Mouse (Mus musculus): ENCODE data around the gene Slc2a9. TPM values are rescaled to one million over a fixed set of nuclear protein-coding genes. Genes with fewer than 3 reads are reported as not detected.

Slc2a9 gene
- polyA plus RNA-seq (2021), result 2.7 TPM

GRCm38 (mm10) chr5:38502992-38503391 is at the start of gene Slc2a9:
TSS of gene Slc2a9 (minus strand) at chr5:38503143.
- CTCF ChIA-PET, result no interaction called here
- no peaks in the 10 kb centered on the region for H3K27me3 ChIP-seq
- no peak for TF ChIP-seq CTCF (IDR thresholded peaks at IDR 0.05)
- in situ Hi-C loops (cut with MboI; ENCODE audit: low pct_unique_long_range_greater_than_20kb), result no loop called here
- ATAC-seq, result no peak
- DNase-seq (ENCODE audit: low read depth, low spot score), result no peak
- POLR2A ChIA-PET, result interaction anchor here (2.1 kb wide), 1 partner anchor 10 kb away, joined by 5 read pairs; no protein-coding TSS in a partner anchor

- POLR2A ChIA-PET, result no interaction called here
- no peaks in the 10 kb centered on the region for H3K27me3 ChIP-seq
- DNase-seq (ENCODE audit: low read depth, low spot score) (no peak), ATAC-seq (no peak)
- no peak for TF ChIP-seq CTCF (IDR thresholded peaks at IDR 0.05)
- in situ Hi-C loops (cut with MboI; ENCODE audit: low pct_unique_long_range_greater_than_20kb), result no loop called here
- CTCF ChIA-PET, result interaction anchor here (1.3 kb wide), 1 partner anchor 18 kb away, joined by 3 read pairs; no protein-coding TSS in a partner anchor
These were observed 49.7 kb upstream of the Slc2a9 start for GRCm38 (mm10) chr5:38552615-38553014.

- peak; percentile 58 for DNase-seq (ENCODE audit: low read depth, low spot score)
- in situ Hi-C loops (cut with MboI; ENCODE audit: low pct_unique_long_range_greater_than_20kb), result no loop called here
These were observed 47.4 kb upstream of the Slc2a9 start for GRCm38 (mm10) chr5:38550221-38550768.

GRCm38 (mm10) chr5:38549461-38549909 is 46.5 kb upstream of the Slc2a9 start:
- no peaks in the 10 kb centered on the region for H3K27me3 ChIP-seq
- no peak for TF ChIP-seq CTCF (IDR thresholded peaks at IDR 0.05)
- ATAC-seq, result no peak
- ChIA-PET POLR2A (interaction anchor here (0.6 to 1.1 kb wide), 2 partner anchors 11 to 30 kb away, joined by 3 to 6 read pairs; no protein-coding TSS in a partner anchor), CTCF (interaction anchor here (0.9 to 1.7 kb wide), 2 partner anchors 9 to 11 kb away, joined by 4 to 6 read pairs; no protein-coding TSS in a partner anchor)
- DNase-seq (ENCODE audit: low read depth, low spot score), result no peak
- in situ Hi-C loops (cut with MboI; ENCODE audit: low pct_unique_long_range_greater_than_20kb), result loop anchor here (25.0 kb wide), 1 partner anchor 1212 kb away; the partner anchor contains the start of genes Evc and Evc2

More at GRCm38 (mm10) chr5:38550221-38550768, 47.4 kb upstream of the Slc2a9 start:
- CTCF ChIA-PET, result interaction anchor here (0.9 to 1.7 kb wide), 2 partner anchors 10 to 12 kb away, joined by 4 to 6 read pairs; no protein-coding TSS in a partner anchor
- no peak for TF ChIP-seq CTCF (IDR thresholded peaks at IDR 0.05)
- ATAC-seq, result peak; percentile 6
- POLR2A ChIA-PET, result interaction anchor here (0.6 to 1.1 kb wide), 2 partner anchors 10 to 31 kb away, joined by 3 to 6 read pairs; no protein-coding TSS in a partner anchor
- H3K27me3 ChIP-seq, result no peaks in the 10 kb centered on the region

GRCm38 (mm10) chr5:38547375-38547774 is 44.4 kb upstream of the Slc2a9 start:
- POLR2A ChIA-PET, result interaction anchor here (1.4 kb wide), 1 partner anchor 15 kb away, joined by 3 read pairs; the partner anchor contains the start of gene Wdr1

GRCm38 (mm10) chr5:38544423-38545415 is 41.8 kb upstream of the Slc2a9 start:
- in situ Hi-C loops (cut with MboI; ENCODE audit: low pct_unique_long_range_greater_than_20kb), result loop anchor here (25.0 kb wide), 1 partner anchor 1207 kb away; the partner anchor contains the start of genes Evc and Evc2
- DNase-seq (ENCODE audit: low read depth, low spot score) (peak; percentile 96), ATAC-seq (peak; percentile 92)
- H3K27me3 ChIP-seq, result no peaks in the 10 kb centered on the region
- ChIA-PET POLR2A (interaction anchor here (0.6 to 3.9 kb wide), 8 partner anchors 9 to 1093 kb away, joined by 3 to 20 read pairs (median 5); no protein-coding TSS in a partner anchor), CTCF (interaction anchor here (0.9 to 4.1 kb wide), 11 partner anchors 9 to 68 kb away, joined by 3 to 18 read pairs (median 4); partner anchors contain the start of gene Wdr1)
- TF ChIP-seq CTCF (IDR thresholded peaks at IDR 0.05), result no peak

More at GRCm38 (mm10) chr5:38547375-38547774, 44.4 kb upstream of the Slc2a9 start:
- no peak for TF ChIP-seq CTCF (IDR thresholded peaks at IDR 0.05)
- CTCF ChIA-PET, result interaction anchor here (1.0 to 1.3 kb wide), 3 partner anchors 11 to 18 kb away, joined by 3 read pairs; no protein-coding TSS in a partner anchor
- ATAC-seq, result no peak
- DNase-seq (ENCODE audit: low read depth, low spot score), result no peak
- in situ Hi-C loops (cut with MboI; ENCODE audit: low pct_unique_long_range_greater_than_20kb), result loop anchor here (25.0 kb wide), 1 partner anchor 1210 kb away; the partner anchor contains the start of genes Evc and Evc2
- no peaks in the 10 kb centered on the region for H3K27me3 ChIP-seq

GRCm38 (mm10) chr5:38543496-38544217 is 40.7 kb upstream of the Slc2a9 start:
- DNase-seq (ENCODE audit: low read depth, low spot score) (no peak), ATAC-seq (no peak)
- no peaks in the 10 kb centered on the region for H3K27me3 ChIP-seq
- TF ChIP-seq CTCF (IDR thresholded peaks at IDR 0.05), result no peak
- in situ Hi-C loops (cut with MboI; ENCODE audit: low pct_unique_long_range_greater_than_20kb), result loop anchor here (25.0 kb wide), 1 partner anchor 1206 kb away; the partner anchor contains the start of genes Evc and Evc2
- CTCF ChIA-PET, result interaction anchor here (1.0 to 4.1 kb wide), 8 partner anchors 10 to 67 kb away, joined by 3 to 18 read pairs (median 5); partner anchors contain the start of gene Wdr1
- POLR2A ChIA-PET, result interaction anchor here (0.6 to 3.9 kb wide), 6 partner anchors 10 to 1094 kb away, joined by 3 to 20 read pairs (median 4); no protein-coding TSS in a partner anchor

GRCm38 (mm10) chr5:38541728-38542127 is 38.8 kb upstream of the Slc2a9 start:
- CTCF ChIA-PET, result interaction anchor here (1.5 to 2.2 kb wide), 3 partner anchors 14 to 62 kb away, joined by 3 to 5 read pairs (median 3); no protein-coding TSS in a partner anchor
- in situ Hi-C loops (cut with MboI; ENCODE audit: low pct_unique_long_range_greater_than_20kb), result loop anchor here (25.0 kb wide), 1 partner anchor 1204 kb away; the partner anchor contains the start of genes Evc and Evc2
- H3K27me3 ChIP-seq, result no peaks in the 10 kb centered on the region
- POLR2A ChIA-PET, result interaction anchor here (1.6 kb wide), 1 partner anchor 15 kb away, joined by 3 read pairs; no protein-coding TSS in a partner anchor
- no peak for ATAC-seq
- no peak for TF ChIP-seq CTCF (IDR thresholded peaks at IDR 0.05)
- DNase-seq (ENCODE audit: low read depth, low spot score), result no peak

- POLR2A ChIA-PET, result interaction anchor here (0.6 kb wide), 1 partner anchor 25 kb away, joined by 3 read pairs; no protein-coding TSS in a partner anchor
- DNase-seq (ENCODE audit: low read depth, low spot score), result no peak
- no peaks in the 10 kb centered on the region for H3K27me3 ChIP-seq
- ATAC-seq, result no peak
- in situ Hi-C loops (cut with MboI; ENCODE audit: low pct_unique_long_range_greater_than_20kb), result loop anchor here (25.0 kb wide), 1 partner anchor 1204 kb away; the partner anchor contains the start of genes Evc and Evc2
- CTCF ChIA-PET, result interaction anchor here (0.7 to 2.2 kb wide), 5 partner anchors 8 to 71 kb away, joined by 3 to 6 read pairs (median 3); no protein-coding TSS in a partner anchor
- no peak for TF ChIP-seq CTCF (IDR thresholded peaks at IDR 0.05)
These were observed 38.0 kb upstream of the Slc2a9 start for GRCm38 (mm10) chr5:38540898-38541297.

Data from Patski (cell line).